Mouse (Mus musculus) CD4-positive naive resting alpha-beta T cell, adult 57 days (primary cell): Measurements from ENCODE around the gene Atp11a. TPM values are rescaled to one million over a fixed set of nuclear protein-coding genes. Genes with fewer than 3 reads are reported as not detected.

ENCODE experiments used
- total RNA-seq: library from RNA; stranded (reverse); gene quantifications from one replicate; pipeline ENCODE4 v1.2.4, GENCODE M21; 2023

Atp11a gene
- total RNA-seq = 49.0 TPM

DNA sequence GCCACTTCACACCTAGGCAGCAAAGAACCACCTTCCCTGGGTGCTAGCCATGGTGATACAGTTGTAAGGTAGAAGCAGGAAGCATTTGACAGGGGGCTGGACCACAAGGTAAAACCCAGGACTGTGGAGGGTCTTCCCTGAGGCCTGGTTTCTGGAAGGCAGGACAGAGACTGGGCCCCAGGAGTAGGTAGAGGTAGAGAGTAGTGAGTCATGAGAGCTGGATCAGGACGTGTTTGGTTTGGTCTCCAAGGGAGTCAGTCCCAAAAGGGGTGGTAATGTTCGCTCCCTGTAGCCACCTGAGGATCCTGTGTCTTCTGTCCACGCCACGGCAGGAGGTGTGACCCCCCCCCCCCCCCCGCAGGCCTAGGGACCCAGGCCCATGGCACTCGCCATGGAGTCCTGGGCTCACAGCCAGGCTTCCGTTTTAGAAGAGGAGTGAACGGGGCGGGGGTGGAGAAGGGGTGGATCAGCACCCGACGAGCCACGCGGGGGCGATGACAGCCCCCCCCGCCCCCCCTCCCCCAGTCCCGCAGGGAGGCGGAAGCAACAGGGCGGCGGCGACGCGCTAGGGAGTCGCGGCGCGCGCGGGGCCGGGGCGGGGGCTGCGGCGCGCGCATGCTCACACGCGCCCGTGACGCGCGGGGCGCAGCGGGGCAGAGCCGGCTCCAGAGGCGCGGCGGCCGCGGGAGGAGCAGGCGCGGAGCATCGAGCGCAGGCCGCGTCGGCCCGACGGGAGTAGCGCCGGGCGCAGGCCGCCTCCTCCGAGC lies at the start of gene Atp11a:
TSS of gene Atp11a (plus strand) at position 624 of the 767 bp plus-strand sequence.

DNA sequence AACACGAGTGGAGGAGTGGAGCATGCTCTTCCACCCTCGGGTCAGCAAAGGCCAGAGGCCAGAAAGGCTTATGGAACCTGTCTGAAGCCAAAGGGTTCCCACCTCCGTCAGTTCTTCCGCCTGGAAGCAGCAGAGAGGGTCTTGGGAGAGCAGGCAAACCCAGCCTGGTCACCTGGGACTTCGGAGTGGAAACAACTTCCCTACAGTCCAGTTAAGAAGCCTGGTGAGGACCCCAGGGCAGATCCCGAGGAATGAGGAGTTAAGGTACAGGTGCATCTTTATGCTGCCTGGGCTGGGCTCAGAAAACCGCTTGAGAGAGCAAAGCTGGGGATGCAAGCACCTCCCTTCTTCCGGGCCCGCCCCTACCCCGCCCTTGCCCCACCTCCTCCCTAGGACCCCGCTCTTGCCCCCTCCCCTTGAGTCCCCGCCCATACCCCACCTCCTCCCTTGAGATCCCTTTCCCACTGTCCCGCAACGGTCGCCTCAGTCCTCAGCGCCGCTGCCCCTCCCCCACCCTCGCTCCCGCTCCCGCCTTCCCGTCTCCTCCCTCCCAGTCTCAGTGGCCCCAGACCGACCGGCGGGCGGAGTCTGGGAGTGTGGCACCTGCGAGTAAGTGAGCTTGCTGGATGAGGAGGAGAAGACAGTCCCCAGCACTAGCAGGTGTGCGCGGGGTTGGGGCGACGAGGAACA lies 116.7 kb downstream of the Atp11a start, which contains the start of gene Mcf2l:
TSS of gene Mcf2l (plus strand) at position 450 of the 690 bp plus-strand sequence.

Other genes with a start within 250 kb of the Atp11a start
- gene Spaca7, start 184.0 kb upstream of the Atp11a start, total RNA-seq = not detected
- 61.7 TPM for gene Tubgcp3, start 84.8 kb upstream of the Atp11a start, total RNA-seq
- 0.38 TPM for gene Mcf2l, start 116.8 kb downstream of the Atp11a start, total RNA-seq